Mouse (Mus musculus): ENCODE measurements around the gene Sbp.

DNA sequence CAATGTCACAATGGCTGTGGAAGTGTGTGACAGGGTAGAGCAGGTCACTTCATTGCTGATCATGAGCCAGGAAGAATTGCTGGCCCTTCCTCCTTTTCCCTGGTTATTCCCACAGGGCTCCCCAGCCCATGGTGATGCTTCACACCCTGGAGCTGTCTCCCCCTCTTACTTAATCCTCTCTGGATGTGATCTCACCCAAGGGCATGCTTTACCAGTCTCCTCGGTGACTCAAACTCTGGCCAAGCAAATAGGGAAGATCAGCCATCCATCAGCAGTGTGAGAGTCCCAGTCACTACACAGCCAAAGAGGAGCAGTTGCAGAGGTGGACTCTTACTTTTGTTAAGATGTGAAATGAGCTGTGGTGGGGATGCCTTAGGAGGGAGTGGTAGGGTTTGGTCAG is 43.5 kb downstream of the Sbp start:
- TF ChIP-seq POLR2A (IDR thresholded peaks at IDR 0.05; ENCODE audit: low read depth, low read length) (no peak), CTCF (conservative IDR thresholded peaks at IDR 0.05 in 1 of 2, IDR thresholded peaks at IDR 0.05 in 1 of 2; ENCODE audit: low read depth in 2 of 2, low read length in 2 of 2) (no peak), EP300 (IDR thresholded peaks at IDR 0.05; ENCODE audit: low read length) (no peak), SMC3 (IDR thresholded peaks at IDR 0.05; ENCODE audit: low read depth, low read length) (no peak), USF2 (conservative IDR thresholded peaks at IDR 0.05; ENCODE audit: low read depth, low read length) (no peak), ZC3H11A (IDR thresholded peaks at IDR 0.05; ENCODE audit: low read depth, low read length) (no peak), HCFC1 (IDR thresholded peaks at IDR 0.05; ENCODE audit: low read depth, low read length) (no peak), ELF1 (IDR thresholded peaks at IDR 0.05; ENCODE audit: low read depth, low read length) (no peak), NRF1 (IDR thresholded peaks at IDR 0.05; ENCODE audit: low read depth, low read length) (no peak), POLR2AphosphoS2 (IDR thresholded peaks at IDR 0.05; ENCODE audit: low read depth, low read length) (no peak), RCOR1 (conservative IDR thresholded peaks at IDR 0.05; ENCODE audit: low read depth, low read length) (no peak), MAX (IDR thresholded peaks at IDR 0.05; ENCODE audit: low read length) (no peak), TCF12 (IDR thresholded peaks at IDR 0.05; ENCODE audit: low read depth, low read length) (no peak)

All from CH12.LX (cell line).